Mouse (Mus musculus): ENCODE measurements around the gene Nrsn2. TPM values are rescaled to one million over a fixed set of nuclear protein-coding genes. Genes with fewer than 3 reads are reported as not detected.

Nrsn2 gene
- total RNA-seq, 2 experiments from 2014 or later: 74.6 to 90.8 TPM

GRCm38 (mm10) chr2:152399122-152399542 lies 22.7 kb upstream of the Nrsn2 start:
- intact Hi-C loops (cut with DNase I): loop anchor here (5.0 kb wide), 1 partner anchor 273 kb away; no protein-coding TSS in a partner anchor
- H3K27ac ChIP-seq: peak overlapping the region; percentile 63
- DNase-seq (ENCODE audit: extremely low spot score in 1 of 2, low spot score in 2 of 2): peak in 1 of 2 experiments; percentile 22
- no peak for TF ChIP-seq CTCF (IDR thresholded peaks at IDR 0.05)
- peak overlapping the region; percentile 92 for H3K4me3 ChIP-seq

DNA sequence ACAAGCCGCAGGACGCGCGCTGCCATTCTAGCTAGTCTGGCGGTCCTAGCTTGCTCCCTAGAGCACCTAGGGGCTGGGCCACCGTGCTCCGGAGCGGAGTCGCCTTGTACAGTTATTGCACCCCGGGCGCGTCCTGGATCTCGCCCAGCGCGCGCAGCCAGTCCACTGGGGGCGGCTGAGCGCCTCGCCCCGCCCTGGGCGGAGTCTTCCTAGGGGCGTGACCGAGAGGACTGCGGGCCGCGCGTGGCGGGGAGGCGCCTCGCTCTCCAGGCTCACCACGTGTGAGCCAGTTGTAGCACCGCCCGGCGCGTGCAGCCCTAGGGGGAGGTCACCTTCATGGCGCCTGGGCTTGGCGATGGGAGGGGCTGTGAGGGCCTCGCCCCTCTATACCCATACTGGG lies 22.3 kb upstream of the Nrsn2 start:
- TF ChIP-seq CTCF (IDR thresholded peaks at IDR 0.05): no peak; the same call in 1 of the 2 replicates
- Histone ChIP-seq H3K4me3 (peak overlapping the region; percentile 92), H3K27ac (peak overlapping the region; percentile 79)
- intact Hi-C loops (cut with DNase I): loop anchor here (5.0 kb wide), 1 partner anchor 274 kb away; no protein-coding TSS in a partner anchor
- peak; percentile 87 to 91 for DNase-seq (ENCODE audit: extremely low spot score in 1 of 2, low spot score in 2 of 2)

- intact Hi-C loops (cut with DNase I): loop anchor here (1.0 to 5.0 kb wide), 3 partner anchors 13 to 274 kb away; no protein-coding TSS in a partner anchor
- H3K27ac ChIP-seq: peak within 1 kb of the TSS; percentile 98
- TF ChIP-seq CTCF (IDR thresholded peaks at IDR 0.05): no peak
- peak within 1 kb of the TSS; percentile 92 for H3K4me3 ChIP-seq
- peak; percentile 96 to 98 for DNase-seq (ENCODE audit: extremely low spot score in 1 of 2, low spot score in 2 of 2)
Observed at GRCm38 (mm10) chr2:152397680-152398435, 21.4 kb upstream of the Nrsn2 start, which contains the start of gene Sox12. TSS of gene Sox12 (minus strand) at chr2:152398063.

- DNase-seq (ENCODE audit: extremely low spot score in 1 of 2, low spot score in 2 of 2): peak; percentile 83 to 88
- Histone ChIP-seq H3K27ac (peak overlapping the region; percentile 98), H3K4me3 (peak overlapping the region; percentile 92)
- peak; percentile 3 for TF ChIP-seq CTCF (IDR thresholded peaks at IDR 0.05)
- intact Hi-C loops (cut with DNase I): loop anchor here (1.0 to 5.0 kb wide), 3 partner anchors 14 to 275 kb away; no protein-coding TSS in a partner anchor
Observed at GRCm38 (mm10) chr2:152397004-152397589, 20.7 kb upstream of the Nrsn2 start.

DNA sequence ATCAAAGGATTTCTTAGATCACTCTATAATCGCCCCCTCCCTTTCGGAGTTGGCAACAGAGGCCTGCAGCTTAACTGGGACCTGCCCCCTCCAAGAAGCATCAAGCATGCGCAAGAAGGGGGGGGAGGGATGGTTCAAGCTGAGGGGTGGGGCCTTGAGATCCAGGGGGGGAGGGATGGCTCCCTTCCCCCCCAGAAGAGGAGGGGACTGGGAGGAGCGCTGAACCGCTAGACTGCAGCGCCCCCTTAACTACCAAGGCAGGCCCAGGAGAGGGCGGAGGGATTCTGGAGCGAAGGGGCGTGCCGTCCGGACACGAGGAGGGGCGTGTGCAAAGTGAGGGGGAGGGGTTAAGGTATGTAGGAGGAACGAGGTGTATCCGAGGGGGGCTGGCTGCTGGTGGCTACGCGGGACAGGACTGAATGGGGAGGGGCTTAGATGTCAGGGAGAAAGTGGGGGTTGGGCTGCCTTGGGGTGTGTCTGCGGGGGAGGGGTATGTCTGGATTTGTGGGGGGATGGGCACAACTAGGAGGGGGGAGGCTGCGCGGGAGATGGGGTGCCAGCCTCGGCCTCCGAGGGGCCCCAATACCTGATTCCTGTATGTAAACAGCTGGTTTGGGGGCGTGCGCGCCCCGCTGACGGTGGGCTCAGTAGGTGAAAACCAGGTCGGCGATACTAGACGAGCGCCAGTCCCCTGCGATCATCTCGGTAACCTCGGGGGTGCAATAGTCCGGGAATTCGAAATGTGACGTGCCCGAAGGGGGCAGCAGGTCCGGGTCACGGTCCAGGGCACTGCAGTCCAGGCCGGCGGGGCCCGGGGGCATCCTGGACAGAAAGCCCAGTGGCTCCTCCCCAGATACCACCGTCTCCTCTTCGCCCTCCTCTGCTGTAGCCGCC lies 19.9 kb upstream of the Nrsn2 start:
- peak; percentile 83 to 88 for DNase-seq (ENCODE audit: extremely low spot score in 1 of 2, low spot score in 2 of 2)
- H3K27ac ChIP-seq: peak overlapping the region; percentile 98
- TF ChIP-seq CTCF (IDR thresholded peaks at IDR 0.05): peak; percentile 40
- H3K4me3 ChIP-seq: peak overlapping the region; percentile 92
- intact Hi-C loops (cut with DNase I): loop anchor here (1.0 to 5.0 kb wide), 3 partner anchors 14 to 276 kb away; no protein-coding TSS in a partner anchor

DNA sequence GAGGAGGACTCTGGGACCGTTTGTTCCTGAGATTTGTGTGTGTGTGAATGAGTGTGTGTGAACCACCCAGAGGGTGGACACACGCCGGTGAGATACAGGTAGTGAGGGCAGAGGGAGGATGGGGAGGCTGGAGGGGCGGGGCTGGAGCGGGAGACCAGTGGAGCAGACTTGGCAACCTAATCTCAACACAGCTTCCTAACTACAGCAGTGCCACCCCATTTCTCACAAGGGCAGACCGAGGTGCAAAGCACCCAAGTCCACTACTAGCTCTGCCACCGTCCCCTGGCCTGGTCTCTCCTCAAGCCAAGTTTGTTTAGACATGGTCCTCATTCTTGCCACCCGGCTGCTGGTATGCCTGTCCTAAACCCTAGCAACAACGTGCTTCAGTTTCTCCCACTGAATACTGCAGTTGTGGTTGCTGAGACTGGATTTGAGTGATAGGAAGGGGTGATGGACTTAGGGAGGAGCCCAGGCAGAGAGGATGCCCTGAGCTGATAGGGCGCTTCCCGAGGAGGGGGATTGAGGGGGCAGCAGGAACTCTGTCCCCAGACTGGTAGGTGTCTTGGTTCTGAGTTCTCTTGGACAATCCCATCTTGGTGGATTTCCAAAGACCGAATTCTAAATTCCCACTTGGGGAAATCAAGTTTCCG lies 19.0 kb upstream of the Nrsn2 start:
- intact Hi-C loops (cut with DNase I): loop anchor here (5.0 kb wide), 1 partner anchor 277 kb away; no protein-coding TSS in a partner anchor
- peak in 1 of 2 experiments; percentile 26 for DNase-seq (ENCODE audit: extremely low spot score in 1 of 2, low spot score in 2 of 2)
- Histone ChIP-seq H3K4me3 (peak overlapping the region; percentile 92), H3K27ac (peak overlapping the region; percentile 70)
- no peak for TF ChIP-seq CTCF (IDR thresholded peaks at IDR 0.05)

DNA sequence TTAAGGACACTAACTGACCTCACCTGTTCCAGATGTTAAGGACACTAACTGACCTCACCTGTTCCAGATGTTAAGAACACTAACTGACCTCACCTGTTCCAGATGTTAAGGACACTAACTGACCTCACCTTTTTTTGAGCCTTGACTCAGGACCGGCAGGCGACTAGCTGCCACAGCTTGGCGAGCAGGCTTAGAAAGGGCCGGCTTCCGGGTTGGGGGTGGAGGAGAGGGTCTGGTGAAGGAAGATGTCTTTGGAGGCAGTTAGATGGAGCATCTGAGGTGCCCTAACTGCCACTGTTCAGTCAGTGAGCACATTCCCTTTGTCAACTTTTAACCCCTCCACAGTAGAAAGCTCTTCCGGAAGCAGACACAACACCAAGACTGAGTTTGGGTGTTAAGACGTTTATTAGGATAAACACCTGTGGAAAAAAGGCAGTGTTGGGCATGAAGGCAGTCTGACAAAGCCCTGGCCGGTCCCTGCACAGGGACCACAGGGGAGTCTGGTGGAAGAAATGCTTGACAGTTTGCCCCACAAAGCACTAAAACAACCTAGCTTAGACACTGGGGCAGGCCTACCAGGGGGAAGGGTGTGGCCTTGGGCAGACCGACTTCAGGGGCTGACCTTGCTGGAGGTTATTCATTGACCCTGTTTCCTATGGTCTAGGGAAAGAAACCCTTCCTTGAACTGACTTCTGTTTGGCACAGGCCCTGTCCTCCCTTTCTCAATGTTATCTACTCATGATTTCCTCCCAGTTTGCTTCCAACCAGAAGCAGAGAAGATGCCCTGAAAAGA lies 17.0 kb upstream of the Nrsn2 start:
- H3K27ac ChIP-seq: no peak overlapping the region
- no peak for TF ChIP-seq CTCF (IDR thresholded peaks at IDR 0.05)
- H3K4me3 ChIP-seq: no peak overlapping the region
- intact Hi-C loops (cut with DNase I): loop anchor here (5.0 kb wide), 1 partner anchor 154 kb away; no protein-coding TSS in a partner anchor
- no peak for DNase-seq (ENCODE audit: extremely low spot score in 1 of 2, low spot score in 2 of 2)

DNA sequence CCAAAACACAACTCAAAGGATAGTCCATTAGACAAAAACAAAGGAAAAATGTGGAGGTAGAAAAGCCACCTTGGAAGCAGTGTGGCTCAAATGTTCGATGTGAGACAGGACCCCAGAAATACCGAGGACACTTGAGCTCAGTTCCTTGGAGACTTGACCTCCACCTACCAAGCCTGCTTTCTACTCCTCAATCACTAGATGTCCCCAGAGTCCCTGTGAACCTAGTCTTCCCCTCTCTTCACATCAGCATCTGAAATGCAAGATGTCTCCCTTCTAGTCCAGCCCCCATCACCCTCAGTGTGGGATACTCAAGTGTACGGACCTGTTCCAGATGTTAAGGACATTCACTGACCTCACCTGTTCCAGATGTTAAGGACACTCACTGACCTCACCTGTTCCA lies 16.3 kb upstream of the Nrsn2 start:
- TF ChIP-seq CTCF (IDR thresholded peaks at IDR 0.05): peak; percentile 78
- no peak overlapping the region for H3K4me3 ChIP-seq
- H3K27ac ChIP-seq: no peak overlapping the region
- intact Hi-C loops (cut with DNase I): loop anchor here (1.0 to 5.0 kb wide), 2 partner anchors 45 to 155 kb away; no protein-coding TSS in a partner anchor
- peak in 1 of 2 experiments; percentile 21 for DNase-seq (ENCODE audit: extremely low spot score in 1 of 2, low spot score in 2 of 2)

DNA sequence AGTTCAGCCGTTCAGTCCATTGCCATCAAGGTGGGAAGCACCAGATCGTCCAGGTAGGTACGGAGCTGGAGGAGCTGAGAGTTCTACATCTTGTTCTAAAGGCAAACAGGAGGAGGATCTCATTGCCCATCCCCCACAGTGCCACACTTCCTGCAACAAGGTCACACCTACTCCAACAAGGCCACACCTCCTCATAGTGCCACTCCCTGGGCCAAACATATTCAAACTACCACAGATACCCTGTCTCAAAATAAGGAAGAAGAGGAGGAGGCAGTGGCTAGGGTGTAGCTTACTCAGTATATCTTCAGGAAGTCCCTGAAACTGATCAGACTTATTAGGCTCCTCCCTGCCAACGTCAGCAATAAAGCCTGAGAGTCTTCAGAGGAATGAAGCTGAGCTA lies 7.8 kb upstream of the Nrsn2 start:
- Histone ChIP-seq H3K4me3 (no peak overlapping the region), H3K27ac (no peak overlapping the region)
- no peak for TF ChIP-seq CTCF (IDR thresholded peaks at IDR 0.05)
- no peak for DNase-seq (ENCODE audit: extremely low spot score in 1 of 2, low spot score in 2 of 2)
- intact Hi-C loops (cut with DNase I): no loop called here
